Mouse (Mus musculus) stomach, embryonic 14.5 days (tissue): Measurements from ENCODE around the gene Cnih1. TPM values are rescaled to one million over a fixed set of nuclear protein-coding genes. Genes with fewer than 3 reads are reported as not detected.
A peak's percentile ranks its signal among the peaks of the same experiment; 100 is the strongest.

ENCODE experiments used
- ATAC-seq: fragments of 200-750 bp; cut with Nextera tagmentation; 2 replicates; pipeline ENCODE4 v1.8.0; 2017; ENCODE audit warnings: low read depth, moderate TSS enrichment; ENCODE audit not compliant: insufficient number of reproducible peaks, insufficient read depth, low FRiP score
- H3K27ac ChIP-seq: fragments of 300-500 bp; sonication (generic); 2 replicates; pipeline ENCODE4 v1.5.1; 2014; ENCODE audit warnings: mild to moderate bottlenecking, low read length, moderate library complexity, mixed read lengths
- H3K27me3 ChIP-seq: fragments of 300-500 bp; sonication (generic); 2 replicates; pipeline ENCODE4 v1.6.1; 2014; ENCODE audit warnings: low read length, control low read depth, mixed read lengths; ENCODE audit not compliant: control insufficient read depth, insufficient read depth
- H3K36me3 ChIP-seq: fragments of 300-500 bp; sonication (generic); 2 replicates; pipeline ENCODE4 v1.6.1; 2014; ENCODE audit warnings: mild to moderate bottlenecking, control low read depth, low read length, moderate library complexity, mixed read lengths; ENCODE audit not compliant: control insufficient read depth, insufficient read depth
- H3K4me1 ChIP-seq: fragments of 300-500 bp; sonication (generic); 2 replicates; pipeline ENCODE4 v1.6.1; 2014; ENCODE audit warnings: low read length, control low read depth, mixed read lengths; ENCODE audit not compliant: control insufficient read depth, insufficient read depth
- H3K4me2 ChIP-seq: fragments of 300-500 bp; sonication (generic); replicated peaks from 2 replicates; pipeline ENCODE4 v1.6.1; 2014; ENCODE audit warnings: low read depth, low read length, control low read depth
- H3K4me3 ChIP-seq: fragments of 300-500 bp; sonication (generic); 2 replicates; pipeline ENCODE4 v1.5.1; 2014; ENCODE audit warnings: low read depth, low read length, control low read depth
- H3K9ac ChIP-seq: fragments of 300-500 bp; sonication (generic); replicated peaks from 2 replicates; pipeline ENCODE4 v1.6.1; 2014; ENCODE audit warnings: low read depth, mild to moderate bottlenecking, control low read depth, low read length, moderate library complexity, mixed read lengths
- H3K9me3 ChIP-seq: fragments of 300-500 bp; sonication (generic); 2 replicates; pipeline ENCODE4 v1.6.1; 2016; ENCODE audit warnings: low read depth, low read length, control low read depth; ENCODE audit not compliant: control insufficient read depth
- WGBS: fragments of 180-500 bp; shearing (Covaris S2); extraction: QIAGEN DNeasy Blood & Tissue Kit; methylation state at CpG from one replicate; pipeline ENCODE4 v1.1.7; 2014; 5-methylcytosine and 5-hydroxymethylcytosine counted together
- polyA plus RNA-seq: library from polyadenylated mRNA; unstranded; fragments of >200 nt; fragmentation: Nextera tagmentation; extraction: Ambion mirVana; gene quantifications from 2 replicates; pipeline ENCODE4 v1.2.1, GENCODE M21; 2014

Cnih1 gene
- polyA plus RNA-seq, 1 experiment from 2014 or later, result 217 TPM

DNA sequence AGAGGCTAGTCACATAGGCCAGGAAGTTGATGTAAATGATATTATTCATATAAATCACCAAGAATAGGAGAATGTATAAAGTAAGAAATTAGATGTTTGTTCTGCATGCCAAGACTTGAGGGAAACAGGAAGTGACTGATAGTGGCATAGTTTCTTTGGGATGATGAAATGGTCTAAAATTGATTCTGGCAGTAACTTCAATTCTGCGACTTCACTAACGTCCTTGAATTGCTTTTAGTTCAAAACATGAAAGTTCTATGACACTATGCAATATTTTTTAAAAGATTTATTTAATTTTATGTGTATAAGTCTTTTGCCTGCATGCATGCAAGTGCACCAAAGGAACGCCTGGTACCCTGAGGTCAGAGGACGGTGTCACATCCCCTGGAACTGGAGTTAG lies 15.0 kb upstream of the Cnih1 start:
- 85% methylated on average over 4 of the region's 4 CpGs for WGBS
- Histone ChIP-seq H3K4me2 (no peak overlapping the region), H3K9me3 (no peaks in the 10 kb centered on the region), H3K27me3 (no peaks in the 10 kb centered on the region), H3K27ac (no peak overlapping the region), H3K4me3 (no peak overlapping the region), H3K36me3 (no peaks in the 10 kb centered on the region; the same call in 1 of the 2 replicates), H3K9ac (no peak overlapping the region), H3K4me1 (no peaks in the 10 kb centered on the region)
- ATAC-seq, result no peak

DNA sequence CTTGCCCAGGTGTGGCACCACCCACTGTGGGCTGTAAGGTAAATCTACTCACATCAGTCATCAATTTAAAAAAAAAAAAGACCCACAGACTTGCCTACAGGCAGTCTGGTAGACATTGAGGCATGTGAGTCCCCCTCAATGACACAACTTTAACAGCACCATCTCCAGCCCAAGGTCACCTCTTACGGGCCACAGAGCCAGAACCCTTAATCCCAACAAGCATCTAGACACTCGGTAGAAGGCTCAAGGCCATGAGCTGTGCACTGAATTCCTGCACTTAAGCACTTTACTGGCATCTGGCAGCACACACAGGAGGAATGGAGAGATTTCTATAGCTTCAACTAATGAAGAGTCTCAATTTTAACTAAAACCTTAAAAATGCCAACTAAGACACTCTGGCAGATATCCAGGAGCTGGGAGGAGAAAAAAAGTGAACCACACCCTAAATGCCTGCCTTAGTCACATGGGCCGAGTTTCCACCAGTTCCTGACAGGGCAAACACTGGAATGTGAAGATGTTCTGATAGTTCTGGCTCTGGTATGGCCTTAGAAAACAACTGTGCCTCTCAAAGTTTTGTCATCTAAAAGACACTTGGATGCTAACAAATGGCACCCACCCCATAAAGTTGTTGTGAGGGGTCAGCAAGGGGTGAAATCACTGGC lies 12.6 kb upstream of the Cnih1 start:
- H3K4me1 ChIP-seq, result no peaks in the 10 kb centered on the region
- WGBS, result 67% methylated on average over 3 of the region's 3 CpGs
- H3K27ac ChIP-seq, result no peak overlapping the region
- no peak overlapping the region for H3K9ac ChIP-seq
- no peaks in the 10 kb centered on the region for H3K27me3 ChIP-seq
- no peak for ATAC-seq
- H3K4me3 ChIP-seq, result no peak overlapping the region
- no peaks in the 10 kb centered on the region for H3K36me3 ChIP-seq
- H3K9me3 ChIP-seq, result no peaks in the 10 kb centered on the region
- no peak overlapping the region for H3K4me2 ChIP-seq

- Histone ChIP-seq H3K27ac (no peak overlapping the region), H3K36me3 (no peaks in the 10 kb centered on the region), H3K27me3 (no peaks in the 10 kb centered on the region), H3K9me3 (no peaks in the 10 kb centered on the region), H3K4me3 (no peak overlapping the region), H3K9ac (no peak overlapping the region), H3K4me2 (no peak overlapping the region), H3K4me1 (no peaks in the 10 kb centered on the region)
- ATAC-seq, result no peak
- WGBS, result 83% methylated on average over 5 of the region's 5 CpGs
Measured at GRCm38 (mm10) chr14:46794157-46794556, 5.9 kb upstream of the Cnih1 start.

- no peaks in the 10 kb centered on the region for H3K36me3 ChIP-seq
- H3K9ac ChIP-seq, result no peak overlapping the region
- 89% methylated on average over 6 of the region's 6 CpGs for WGBS
- no peak overlapping the region for H3K4me3 ChIP-seq
- H3K27me3 ChIP-seq, result no peaks in the 10 kb centered on the region
- no peak overlapping the region for H3K27ac ChIP-seq
- no peaks in the 10 kb centered on the region for H3K9me3 ChIP-seq
- no peak for ATAC-seq
- no peak overlapping the region for H3K4me2 ChIP-seq
- H3K4me1 ChIP-seq, result peaks cover 14% of the 10 kb centered on the region; the same call in 1 of the 2 replicates
Measured at GRCm38 (mm10) chr14:46790723-46791122, 2.5 kb upstream of the Cnih1 start.

GRCm38 (mm10) chr14:46790303-46790702 lies 2.1 kb upstream of the Cnih1 start:
- no peak overlapping the region for H3K27ac ChIP-seq
- ATAC-seq, result no peak

DNA sequence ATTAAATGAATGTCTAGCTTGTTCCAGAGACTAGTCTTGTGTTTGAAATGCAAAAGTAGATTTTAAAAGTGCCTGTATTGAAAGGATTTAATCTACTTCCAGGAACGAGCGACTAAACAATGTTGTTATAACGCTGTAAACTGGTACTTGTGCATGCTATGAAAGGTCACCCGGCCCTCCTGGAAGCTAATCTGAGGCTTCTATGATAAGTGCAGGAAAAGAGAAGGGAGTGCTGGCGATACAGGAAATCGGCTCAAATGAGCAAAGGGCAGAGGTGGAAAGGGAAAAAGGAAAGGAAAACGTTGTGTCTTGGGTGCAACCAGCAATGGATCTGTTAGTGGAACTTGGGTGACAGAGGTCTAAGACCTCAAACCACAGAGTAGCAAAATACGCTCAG lies 292 bp upstream of the Cnih1 start:
- Histone ChIP-seq H3K27ac (peak overlapping the region; percentile 98), H3K4me2 (peak overlapping the region; percentile 79), H3K4me1 (peaks cover 14% of the 10 kb centered on the region; the same call in 1 of the 2 replicates), H3K9me3 (no peaks in the 10 kb centered on the region), H3K36me3 (0 out of 2 replicates have a peak, but pooled peaks cover under 1% of the 10 kb centered on the region), H3K27me3 (no peaks in the 10 kb centered on the region), H3K9ac (peak overlapping the region; percentile 95; the same call in 1 of the 2 replicates), H3K4me3 (peak overlapping the region; percentile 96)
- ATAC-seq, result 0 out of 2 replicates have a peak, but pooled peaks have one; percentile 11
- whole genome bisulfite sequencing, result 21% methylated on average over 8 of the region's 8 CpGs

More at GRCm38 (mm10) chr14:46790303-46790702, 2.1 kb upstream of the Cnih1 start:
- Histone ChIP-seq H3K9ac (no peak overlapping the region), H3K9me3 (no peaks in the 10 kb centered on the region), H3K27me3 (no peaks in the 10 kb centered on the region), H3K4me2 (no peak overlapping the region), H3K36me3 (no peaks in the 10 kb centered on the region), H3K4me1 (peaks cover 14% of the 10 kb centered on the region; the same call in 1 of the 2 replicates), H3K4me3 (no peak overlapping the region)
- WGBS, result 78% methylated on average over 4 of the region's 4 CpGs

GRCm38 (mm10) chr14:46787454-46787786 lies 791 bp downstream of the Cnih1 start:
- Histone ChIP-seq H3K4me2 (peak overlapping the region; percentile 79), H3K4me3 (peak overlapping the region; percentile 96), H3K9ac (peak overlapping the region; percentile 95), H3K9me3 (no peaks in the 10 kb centered on the region), H3K27me3 (no peaks in the 10 kb centered on the region), H3K36me3 (peaks cover 5% of the 10 kb centered on the region; the same call in 1 of the 2 replicates), H3K4me1 (peaks cover 14% of the 10 kb centered on the region; the same call in 1 of the 2 replicates), H3K27ac (peak overlapping the region; percentile 98)
- WGBS, result under 1% methylated on average over 11 of the region's 11 CpGs
- ATAC-seq, result no peak

DNA sequence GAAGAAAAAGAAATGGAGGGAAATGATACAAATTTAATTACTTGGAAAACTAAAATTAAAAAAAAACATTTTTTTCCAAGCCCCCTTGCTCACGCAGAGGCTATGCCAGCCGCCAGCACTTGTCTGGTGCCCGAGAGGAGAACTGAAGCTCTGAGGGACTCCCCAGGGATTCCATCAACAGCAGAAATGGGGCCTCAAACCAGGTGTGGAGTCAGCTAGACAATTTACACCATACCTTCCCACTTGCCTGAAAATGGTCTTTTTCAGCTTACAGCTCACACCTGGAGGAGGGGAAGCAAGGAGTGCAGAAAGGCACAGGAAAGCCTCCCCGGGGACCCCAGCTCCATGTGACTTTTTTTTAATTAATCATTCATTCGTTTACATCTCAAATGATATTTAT lies 3.0 kb downstream of the Cnih1 start:
- Histone ChIP-seq H3K9me3 (no peaks in the 10 kb centered on the region), H3K4me1 (peaks cover 14% of the 10 kb centered on the region; the same call in 1 of the 2 replicates), H3K4me2 (no peak overlapping the region), H3K4me3 (no peak overlapping the region), H3K36me3 (peaks cover 8% of the 10 kb centered on the region; the same call in 1 of the 2 replicates), H3K9ac (no peak overlapping the region), H3K27me3 (no peaks in the 10 kb centered on the region), H3K27ac (no peak overlapping the region)
- no peak for ATAC-seq
- 81% methylated on average over 5 of the region's 5 CpGs for WGBS
